In the genomic region with DNA sequence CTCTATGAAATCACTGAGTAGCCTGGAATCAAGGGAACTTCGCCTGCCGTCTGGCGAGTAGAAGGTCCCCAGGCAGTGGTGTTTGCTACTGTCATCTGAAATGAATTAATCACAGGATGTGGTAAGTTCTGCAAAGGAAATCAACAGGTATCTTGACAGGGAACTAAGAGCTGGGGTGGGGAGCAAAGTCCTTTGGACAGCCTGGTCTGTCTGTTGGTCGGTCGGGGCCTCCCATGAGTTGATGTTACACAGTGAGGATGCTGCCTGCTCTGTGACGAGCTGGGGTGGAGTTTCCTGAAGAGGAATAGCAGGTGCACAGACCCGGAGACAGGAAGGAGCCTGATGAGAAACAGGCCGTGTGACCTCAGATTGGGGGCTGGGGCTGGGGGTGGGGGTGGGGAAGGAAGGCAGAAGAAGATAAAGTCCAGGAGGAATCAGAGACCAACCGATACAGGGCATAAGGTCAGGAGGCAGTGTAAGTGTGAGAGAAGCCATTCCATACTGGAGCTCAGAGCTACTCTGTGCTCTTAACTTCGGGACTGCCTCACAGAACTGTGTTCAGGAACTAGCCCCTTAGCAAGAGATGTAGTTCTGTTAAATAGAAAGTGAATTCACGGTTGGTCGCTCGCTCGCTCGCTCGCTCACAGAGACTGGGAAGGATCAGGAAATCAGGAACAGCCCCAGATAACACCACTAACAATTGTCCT, we compare ENCODE assay signal across 8 mouse cellular contexts.
DNase-seq lines count a peak whose midpoint lies in the region; ATAC-seq and TF ChIP-seq lines count a peak whose summit lies in the region.

No protein-coding gene starts in this region.

- no peak overlapping the region for H3K4me3 ChIP-seq in hindbrain, postnatal 0 days (ENCODE audit: low read length)
- no peak overlapping the region for H3K4me3 ChIP-seq in hindbrain, embryonic 13.5 days
- no peak overlapping the region for H3K4me3 ChIP-seq in heart, embryonic 15.5 days
- no peak overlapping the region for H3K4me3 ChIP-seq in limb, embryonic 14.5 days (replicated peaks; ENCODE audit: low read length)

- H3K36me3 ChIP-seq in hindbrain, postnatal 0 days (ENCODE audit: insufficient read depth, low read length) = no peaks in the 10 kb centered on the region
- no peaks in the 10 kb centered on the region for H3K36me3 ChIP-seq in hindbrain, embryonic 13.5 days
- no peaks in the 10 kb centered on the region for H3K36me3 ChIP-seq in heart, embryonic 15.5 days
- no peaks in the 10 kb centered on the region for H3K36me3 ChIP-seq in limb, embryonic 14.5 days (ENCODE audit: control insufficient read depth, insufficient read depth, low read length)

- H3K27me3 ChIP-seq in hindbrain, postnatal 0 days (ENCODE audit: insufficient read depth, low read length) = no peaks in the 10 kb centered on the region
- H3K27me3 ChIP-seq in hindbrain, embryonic 13.5 days = no peaks in the 10 kb centered on the region
- no peaks in the 10 kb centered on the region for H3K27me3 ChIP-seq in heart, embryonic 15.5 days
- no peaks in the 10 kb centered on the region for H3K27me3 ChIP-seq in limb, embryonic 14.5 days (ENCODE audit: control insufficient read depth, insufficient read depth, low read length)

- no peak overlapping the region for H3K4me2 ChIP-seq in hindbrain, postnatal 0 days (ENCODE audit: low read depth, low read length)
- no peak overlapping the region for H3K4me2 ChIP-seq in hindbrain, embryonic 13.5 days
- peak overlapping the region; percentile 44 for H3K4me2 ChIP-seq in heart, embryonic 15.5 days
- H3K4me2 ChIP-seq in limb, embryonic 14.5 days (replicated peaks; ENCODE audit: low read depth, low read length, severe bottlenecking) = no peak overlapping the region

- H3K4me1 ChIP-seq in hindbrain, postnatal 0 days (ENCODE audit: insufficient read depth, low read length) = no peaks in the 10 kb centered on the region
- H3K4me1 ChIP-seq in hindbrain, embryonic 13.5 days (replicated peaks) = peaks cover 12% of the 10 kb centered on the region
- peaks cover 45% of the 10 kb centered on the region for H3K4me1 ChIP-seq in heart, embryonic 15.5 days (replicated peaks)
- peaks cover 18% of the 10 kb centered on the region for H3K4me1 ChIP-seq in limb, embryonic 14.5 days (ENCODE audit: control insufficient read depth, insufficient read depth, low read length)

- WGBS in hindbrain, postnatal 0 days = 64% methylated on average over 16 of the region's 16 CpGs
- WGBS in hindbrain, embryonic 13.5 days = 55% methylated on average over 16 of the region's 16 CpGs
- 34% methylated on average over 16 of the region's 16 CpGs for WGBS in heart, embryonic 15.5 days
- WGBS in limb, embryonic 14.5 days = 24% methylated on average over 16 of the region's 16 CpGs

- TF ChIP-seq POLR2A in limb, embryonic 14.5 days (IDR thresholded peaks at IDR 0.05; ENCODE audit: borderline replicate concordance, extremely low read depth, insufficient read depth, insufficient read length) = no peak

- no peak for TF ChIP-seq CTCF in hindbrain, postnatal 0 days (IDR thresholded peaks at IDR 0.05; ENCODE audit: low read depth)

- H3K9ac ChIP-seq in hindbrain, postnatal 0 days (replicated peaks; ENCODE audit: low read length) = no peak overlapping the region
- no peak overlapping the region; the same call in 1 of the 2 replicates for H3K9ac ChIP-seq in hindbrain, embryonic 13.5 days
- no peak overlapping the region for H3K9ac ChIP-seq in heart, embryonic 15.5 days
- H3K9ac ChIP-seq in limb, embryonic 14.5 days (ENCODE audit: low read depth, low read length, severe bottlenecking) = no peak overlapping the region

- H3K9me3 ChIP-seq in hindbrain, postnatal 0 days (ENCODE audit: low read length) = no peaks in the 10 kb centered on the region
- no peaks in the 10 kb centered on the region for H3K9me3 ChIP-seq in hindbrain, embryonic 13.5 days
- no peaks in the 10 kb centered on the region for H3K9me3 ChIP-seq in heart, embryonic 15.5 days (replicated peaks)
- no peaks in the 10 kb centered on the region for H3K9me3 ChIP-seq in limb, embryonic 14.5 days (ENCODE audit: control insufficient read depth, low read length)

- DNase-seq in hindbrain, postnatal 0 days (ENCODE audit: low spot score) = no peak
- DNase-seq in limb, embryonic 14.5 days (ENCODE audit: low spot score) = no peak
- peak; percentile 14 for DNase-seq in retina, postnatal 1 day
- DNase-seq in Muller cell, postnatal 12 days (ENCODE audit: inconsistent ontology term) = no peak
- DNase-seq in adrenal gland, postnatal 10 days = no peak
- DNase-seq in right cerebral cortex, adult 2 months (ENCODE audit: low spot score in 2 of 2) = no peak

- no peak overlapping the region for H3K27ac ChIP-seq in hindbrain, postnatal 0 days
- no peak overlapping the region for H3K27ac ChIP-seq in hindbrain, embryonic 13.5 days
- peak overlapping the region; percentile 83 for H3K27ac ChIP-seq in heart, embryonic 15.5 days
- peak overlapping the region; percentile 46; the same call in 1 of the 2 replicates for H3K27ac ChIP-seq in limb, embryonic 14.5 days (replicated peaks; ENCODE audit: low read depth, low read length)

- 0 out of 2 replicates have a peak, but pooled peaks have one; percentile 29 for ATAC-seq in hindbrain, postnatal 0 days
- ATAC-seq in hindbrain, embryonic 13.5 days (ENCODE audit: low FRiP score) = no peak
- peak; percentile 38; the same call in 1 of the 2 replicates for ATAC-seq in heart, embryonic 15.5 days (replicated peaks; ENCODE audit: insufficient number of reproducible peaks, insufficient read depth, low FRiP score, low read depth)
- peak; percentile 17; the same call in 1 of the 2 replicates for ATAC-seq in limb, embryonic 14.5 days (ENCODE audit: low FRiP score, low read depth)

Comparison
In these comparisons a context has a peak if more than half of its experiments do, and no peak if none do; other contexts are left out.
1. H3K27ac ChIP-seq: peak in heart, embryonic 15.5 days (single experiment) and limb, embryonic 14.5 days (single experiment); none in hindbrain, postnatal 0 days (single experiment) and hindbrain, embryonic 13.5 days (single experiment).